Mouse (Mus musculus): ENCODE results near the gene Xab2.

- TF ChIP-seq CTCF (IDR thresholded peaks at IDR 0.05; ENCODE audit: borderline replicate concordance, extremely low read depth, insufficient read depth, insufficient read length) (no peak), POLR2A (IDR thresholded peaks at IDR 0.05; ENCODE audit: borderline replicate concordance, extremely low read depth, insufficient read depth, insufficient read length, poor library complexity, severe bottlenecking) (no peak)
These were observed 5.9 kb upstream of the Xab2 start for GRCm38 (mm10) chr8:3626971-3627370.

All from brain, embryonic 14.5 days (tissue).